Mouse (Mus musculus) midbrain, embryonic 10.5 days (tissue): ENCODE data around the gene Tmub1. TPM values are rescaled to one million over a fixed set of nuclear protein-coding genes. Genes with fewer than 3 reads are reported as not detected.
"Not testable (repeated sequence)": the region's sequence is repeated elsewhere in the genome, so short reads cannot be mapped to it uniquely, and the experiment has no call there.

ENCODE experiments used
- DNase-seq: peaks from one replicate; pipeline ENCODE4 v3.0.0-alpha.2; 2017; ENCODE audit warnings: low spot score
- H3K27ac ChIP-seq: fragments of 300-500 bp; sonication (generic); replicated peaks from 2 replicates; pipeline ENCODE4 v1.5.1; 2016; ENCODE audit warnings: mild to moderate bottlenecking
- H3K27me3 ChIP-seq: fragments of 300-500 bp; sonication (generic); 2 replicates; pipeline ENCODE4 v1.6.1; 2016; ENCODE audit warnings: low read depth, mild to moderate bottlenecking; ENCODE audit not compliant: poor library complexity, severe bottlenecking
- H3K36me3 ChIP-seq: fragments of 300-500 bp; sonication (generic); 2 replicates; pipeline ENCODE4 v1.6.1; 2016; ENCODE audit warnings: mild to moderate bottlenecking, moderate library complexity
- H3K4me1 ChIP-seq: fragments of 300-500 bp; sonication (generic); 2 replicates; pipeline ENCODE4 v1.6.1; 2016
- H3K4me3 ChIP-seq: fragments of 300-500 bp; sonication (generic); 2 replicates; pipeline ENCODE4 v1.5.1; 2016; ENCODE audit warnings: mild to moderate bottlenecking, moderate library complexity
- H3K9me3 ChIP-seq: fragments of 300-500 bp; sonication (generic); replicated peaks from 2 replicates; pipeline ENCODE4 v1.6.1; 2016; ENCODE audit warnings: mild to moderate bottlenecking
- WGBS: fragments of 180-500 bp; shearing (Covaris S2); methylation state at CpG from one replicate; pipeline ENCODE4 v1.1.7; 2016; 5-methylcytosine and 5-hydroxymethylcytosine counted together
- polyA plus RNA-seq: library from polyadenylated mRNA; unstranded; fragments of >200 nt; fragmentation: Nextera tagmentation; extraction: Ambion mirVana; gene quantifications from 2 replicates; pipeline ENCODE4 v1.2.1, GENCODE M21; 2016

The Tmub1 gene
- polyA plus RNA-seq, 1 experiment from 2014 or later: 30.9 TPM

GRCm38 (mm10) chr5:24413042-24413693 lies 34.5 kb downstream of the Tmub1 start, which contains the start of gene Asic3:
Gene Asic3, plus strand, starts transcription at chr5:24413392.
- no peak within 1 kb of the TSS for H3K27ac ChIP-seq
- peaks cover 37% of the 10 kb centered on the region for H3K4me1 ChIP-seq
- 44% methylated on average over 11 of the region's 11 CpGs for WGBS

GRCm38 (mm10) chr5:24412063-24412462 lies 35.6 kb downstream of the Tmub1 start:
- peaks cover 22% of the 10 kb centered on the region for H3K36me3 ChIP-seq
- peaks cover 37% of the 10 kb centered on the region for H3K4me1 ChIP-seq
- no peaks in the 10 kb centered on the region for H3K27me3 ChIP-seq
- WGBS: 92% methylated on average over 2 of the region's 2 CpGs
- no peaks in the 10 kb centered on the region for H3K9me3 ChIP-seq
- H3K27ac ChIP-seq: no peak overlapping the region
- no peak overlapping the region for H3K4me3 ChIP-seq
- DNase-seq: no peak

More at GRCm38 (mm10) chr5:24413042-24413693, 34.5 kb downstream of the Tmub1 start, which contains the start of gene Asic3:
- H3K36me3 ChIP-seq: peaks cover 11% of the 10 kb centered on the region
- H3K9me3 ChIP-seq: no peaks in the 10 kb centered on the region
- H3K27me3 ChIP-seq: peaks cover 6% of the 10 kb centered on the region; the same call in 1 of the 2 replicates
- DNase-seq: no peak
- no peak within 1 kb of the TSS for H3K4me3 ChIP-seq

DNA sequence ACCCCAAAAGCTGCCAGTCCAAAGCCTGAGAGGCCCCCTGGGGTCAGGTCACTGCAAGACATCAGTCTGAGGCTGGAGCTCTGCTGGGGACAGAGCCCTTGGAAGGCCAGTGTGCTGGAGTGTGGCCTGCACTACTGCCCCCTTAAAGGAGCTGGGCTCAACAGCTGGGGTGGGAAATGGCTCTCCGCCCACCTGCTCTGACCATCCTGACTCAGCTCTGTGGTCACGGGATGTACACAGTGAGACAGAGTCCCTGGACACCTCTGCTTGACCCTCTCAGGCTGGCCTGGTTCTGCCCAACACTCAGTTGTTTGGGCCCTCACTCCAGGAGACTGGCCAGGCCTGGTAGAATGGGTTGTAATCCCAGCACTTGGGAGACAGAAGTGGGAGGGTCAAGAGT lies 38.2 kb downstream of the Tmub1 start:
- no peaks in the 10 kb centered on the region for H3K27me3 ChIP-seq
- H3K27ac ChIP-seq: no peak overlapping the region; the same call in 1 of the 2 replicates
- DNase-seq: no peak

GRCm38 (mm10) chr5:24408651-24409050 lies 39.0 kb downstream of the Tmub1 start:
- H3K4me3 ChIP-seq: no peak overlapping the region
- no peaks in the 10 kb centered on the region for H3K27me3 ChIP-seq
- no peaks in the 10 kb centered on the region for H3K9me3 ChIP-seq
- peaks cover 51% of the 10 kb centered on the region for H3K36me3 ChIP-seq
- WGBS: 95% methylated on average over 13 of the region's 13 CpGs
- no peak for DNase-seq
- no peak overlapping the region for H3K27ac ChIP-seq
- H3K4me1 ChIP-seq: peaks cover 18% of the 10 kb centered on the region

More for the DNA sequence above, 38.2 kb downstream of the Tmub1 start:
- H3K4me3 ChIP-seq: no peak overlapping the region
- no peaks in the 10 kb centered on the region for H3K9me3 ChIP-seq
- 82% methylated on average over 2 of the region's 2 CpGs for WGBS
- peaks cover 23% of the 10 kb centered on the region for H3K4me1 ChIP-seq
- H3K36me3 ChIP-seq: peaks cover 44% of the 10 kb centered on the region

- 69% methylated on average over 3 of the region's 3 CpGs for WGBS
- no peak overlapping the region for H3K4me3 ChIP-seq
- no peaks in the 10 kb centered on the region for H3K9me3 ChIP-seq
- no peak overlapping the region for H3K27ac ChIP-seq
- no peak for DNase-seq
- H3K27me3 ChIP-seq: no peaks in the 10 kb centered on the region
- H3K36me3 ChIP-seq: peaks cover 84% of the 10 kb centered on the region
- H3K4me1 ChIP-seq: peaks cover 11% of the 10 kb centered on the region
Observed at GRCm38 (mm10) chr5:24405389-24405876, 42.2 kb downstream of the Tmub1 start.

GRCm38 (mm10) chr5:24404594-24405360 lies 42.9 kb downstream of the Tmub1 start:
- H3K4me1 ChIP-seq: peaks cover 13% of the 10 kb centered on the region
- no peaks in the 10 kb centered on the region for H3K27me3 ChIP-seq
- DNase-seq: no peak
- H3K9me3 ChIP-seq: no peaks in the 10 kb centered on the region
- no peak overlapping the region for H3K4me3 ChIP-seq
- H3K27ac ChIP-seq: no peak overlapping the region
- peaks cover 90% of the 10 kb centered on the region for H3K36me3 ChIP-seq
- 88% methylated on average over 6 of the region's 6 CpGs for WGBS

DNA sequence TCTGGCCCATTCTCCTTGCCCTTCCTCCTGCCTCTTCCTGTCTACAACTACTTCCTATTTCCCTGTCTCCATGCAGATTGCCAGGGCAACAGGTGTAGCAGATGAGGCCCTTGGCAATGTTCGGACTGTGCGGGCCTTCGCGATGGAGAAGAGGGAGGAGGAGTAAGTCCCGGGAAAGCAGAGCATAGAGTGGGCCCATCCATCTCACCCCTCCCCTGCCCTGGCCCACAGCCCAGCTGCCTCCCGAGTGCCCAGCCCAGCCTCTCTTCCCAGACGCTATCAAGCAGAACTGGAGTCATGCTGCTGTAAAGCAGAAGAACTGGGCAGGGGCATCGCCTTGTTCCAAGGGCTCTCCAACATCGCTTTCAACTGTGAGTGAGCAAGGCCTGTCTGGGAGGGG lies 45.7 kb downstream of the Tmub1 start:
- Histone ChIP-seq H3K36me3 (peaks cover 68% of the 10 kb centered on the region), H3K27me3 (no peaks in the 10 kb centered on the region), H3K4me1 (0 out of 2 replicates have a peak, but pooled peaks cover 3% of the 10 kb centered on the region), H3K9me3 (no peaks in the 10 kb centered on the region), H3K4me3 (no peak overlapping the region), H3K27ac (no peak overlapping the region)
- DNase-seq: no peak
- 92% methylated on average over 9 of the region's 9 CpGs for WGBS

GRCm38 (mm10) chr5:24400911-24401605 lies 46.6 kb downstream of the Tmub1 start:
- peaks cover 63% of the 10 kb centered on the region for H3K36me3 ChIP-seq
- H3K4me1 ChIP-seq: 0 out of 2 replicates have a peak, but pooled peaks cover 3% of the 10 kb centered on the region
- H3K27ac ChIP-seq: no peak overlapping the region
- no peaks in the 10 kb centered on the region for H3K9me3 ChIP-seq
- H3K27me3 ChIP-seq: no peaks in the 10 kb centered on the region
- 93% methylated on average over 5 of the region's 5 CpGs for WGBS
- no peak overlapping the region for H3K4me3 ChIP-seq
- DNase-seq: no peak

- WGBS: 87% methylated on average over 11 of the region's 11 CpGs
- no peaks in the 10 kb centered on the region for H3K9me3 ChIP-seq
- peaks cover 58% of the 10 kb centered on the region for H3K36me3 ChIP-seq
- DNase-seq: no peak
- no peak overlapping the region for H3K4me3 ChIP-seq
- no peaks in the 10 kb centered on the region for H3K27me3 ChIP-seq
- H3K4me1 ChIP-seq: 0 out of 2 replicates have a peak, but pooled peaks cover 3% of the 10 kb centered on the region
- H3K27ac ChIP-seq: no peak overlapping the region
Observed at GRCm38 (mm10) chr5:24400362-24400761, 47.3 kb downstream of the Tmub1 start.

DNA sequence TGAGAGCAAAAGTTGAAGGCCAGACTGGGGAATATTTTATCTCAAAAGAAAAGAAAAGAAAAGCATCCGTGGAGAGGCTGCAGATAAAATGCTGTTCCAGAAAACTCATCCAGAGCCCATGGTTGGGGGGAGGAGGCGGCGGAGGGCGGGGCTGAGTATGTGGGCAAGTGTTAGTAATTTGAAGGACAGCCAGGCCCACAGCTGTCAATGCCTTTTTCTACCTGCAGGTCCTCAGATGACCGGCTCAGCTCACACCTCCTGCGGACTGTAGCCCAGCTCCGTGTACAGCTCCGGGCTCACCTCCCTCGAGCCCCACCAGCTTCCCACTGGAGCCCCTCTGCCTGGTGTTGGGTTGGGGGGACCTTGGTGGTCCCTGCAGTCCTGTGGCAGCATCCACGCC lies 48.0 kb downstream of the Tmub1 start:
- Histone ChIP-seq H3K9me3 (no peaks in the 10 kb centered on the region), H3K4me3 (no peak overlapping the region), H3K27ac (no peak overlapping the region), H3K27me3 (no peaks in the 10 kb centered on the region), H3K36me3 (peaks cover 53% of the 10 kb centered on the region), H3K4me1 (peaks cover 7% of the 10 kb centered on the region)
- 92% methylated on average over 10 of the region's 10 CpGs for whole genome bisulfite sequencing
- DNase-seq: no peak

- Histone ChIP-seq H3K36me3 (peaks cover 20% of the 10 kb centered on the region), H3K4me1 (peaks cover 21% of the 10 kb centered on the region)
- not testable (repeated sequence) for DNase-seq, H3K9me3 ChIP-seq, H3K27me3 ChIP-seq, H3K27ac ChIP-seq, H3K4me3 ChIP-seq
- 94% methylated on average over 6 of the region's 6 CpGs for WGBS
Observed at GRCm38 (mm10) chr5:24396254-24396653, 51.4 kb downstream of the Tmub1 start.
